Mouse (Mus musculus) left cerebral cortex, adult 9 months (tissue): Measurements from ENCODE around the gene Rfxank.
A peak's percentile ranks its signal among the peaks of the same experiment; 100 is the strongest.

Experiments
- DNase-seq, 2 experiments: peaks; one replicate each; pipeline ENCODE4 v3.0.0; 2022; ENCODE audit warnings: low spot score in 2 of 2

Rfxank gene

GRCm38 (mm10) chr8:70110451-70110850 is 28.5 kb downstream of the Rfxank start:
- DNase-seq: no peak

GRCm38 (mm10) chr8:70104922-70105321 is 34.0 kb downstream of the Rfxank start:
- DNase-seq: no peak

- no peak for DNase-seq
Observed at GRCm38 (mm10) chr8:70104506-70104905, 34.4 kb downstream of the Rfxank start.

GRCm38 (mm10) chr8:70100241-70100640 is 38.7 kb downstream of the Rfxank start:
- peak in 1 of 2 experiments; percentile 66 for DNase-seq

- peak in 1 of 2 experiments; percentile 77 for DNase-seq
Observed at GRCm38 (mm10) chr8:70099276-70099675, 39.7 kb downstream of the Rfxank start.

- DNase-seq: no peak
Observed at GRCm38 (mm10) chr8:70092786-70093185, 46.2 kb downstream of the Rfxank start.

GRCm38 (mm10) chr8:70089296-70089960 is 49.5 kb downstream of the Rfxank start:
- no peak for DNase-seq

GRCm38 (mm10) chr8:70087836-70088650 is 50.9 kb downstream of the Rfxank start:
- DNase-seq: peak in 1 of 2 experiments; percentile 73

GRCm38 (mm10) chr8:70087237-70087636 is 51.7 kb downstream of the Rfxank start:
- no peak for DNase-seq

GRCm38 (mm10) chr8:70086151-70086550 is 52.8 kb downstream of the Rfxank start:
- DNase-seq: no peak

GRCm38 (mm10) chr8:70084191-70085065 is 54.5 kb downstream of the Rfxank start:
- no peak for DNase-seq

- DNase-seq: peak in 1 of 2 experiments; percentile 65
Observed at GRCm38 (mm10) chr8:70083285-70083684, 55.7 kb downstream of the Rfxank start, which contains the start of gene Hapln4. TSS of gene Hapln4 (plus strand) at chr8:70083457.

- no peak for DNase-seq
Observed at GRCm38 (mm10) chr8:70081976-70082375, 57.0 kb downstream of the Rfxank start.
